In genomic region chrX:136138827-136139639, GRCm38 (mm10) we compare ENCODE assay signal across 8 mouse cellular contexts. TPM values are rescaled to one million over a fixed set of nuclear protein-coding genes. Genes with fewer than 3 reads are reported as not detected.
A peak's percentile ranks its signal among the peaks of the same experiment; 100 is the strongest.
DNase-seq lines count a peak whose midpoint lies in the region; ATAC-seq and TF ChIP-seq lines count a peak whose summit lies in the region.
"Not testable (repeated sequence)": the region's sequence is repeated elsewhere in the genome, so short reads cannot be mapped to it uniquely, and the experiment has no call there.

TSS of gene Bex4 (plus strand) at chrX:136138996.

- peak within 1 kb of the TSS; percentile 83 to 88 for H3K4me3 ChIP-seq in MEL (ENCODE audit: control insufficient read depth in 1 of 2, insufficient read depth in 1 of 2, low read depth in 2 of 2, low read length in 2 of 2)
- H3K4me3 ChIP-seq in forebrain, embryonic 15.5 days = peak within 1 kb of the TSS; percentile 42
- peak within 1 kb of the TSS; percentile 55 for H3K4me3 ChIP-seq in hindbrain, embryonic 10.5 days
- H3K4me3 ChIP-seq in kidney, postnatal 0 days (replicated peaks; ENCODE audit: low read depth, low read length) = peak within 1 kb of the TSS; percentile 16; the same call in 1 of the 2 replicates
- H3K4me3 ChIP-seq in limb, embryonic 10.5 days = peak within 1 kb of the TSS; percentile 49
- peak within 1 kb of the TSS; percentile 42 for H3K4me3 ChIP-seq in lung, embryonic 16.5 days (ENCODE audit: low read length)
- H3K4me3 ChIP-seq in neural tube, embryonic 12.5 days = peak within 1 kb of the TSS; percentile 41

- peaks cover 20 to 27% of the 10 kb centered on the region in 2 experiments for H3K4me1 ChIP-seq in MEL (ENCODE audit: control insufficient read depth in 1 of 2, insufficient read depth in 2 of 2, low read length in 2 of 2)
- not testable (repeated sequence) for H3K4me1 ChIP-seq in forebrain, embryonic 15.5 days; hindbrain, embryonic 10.5 days (replicated peaks); kidney, postnatal 0 days (replicated peaks; ENCODE audit: insufficient read depth, low read length); limb, embryonic 10.5 days; lung, embryonic 16.5 days (replicated peaks; ENCODE audit: control insufficient read depth, insufficient read depth, low read length); neural tube, embryonic 12.5 days

- not testable (repeated sequence) for TF ChIP-seq POLR2A in MEL (IDR thresholded peaks at IDR 0.05; ENCODE audit: control insufficient read depth in 1 of 2, insufficient read depth in 1 of 2, low read depth in 1 of 2, low read length in 2 of 2, poor library complexity in 1 of 2)

- DNase-seq in MEL (ENCODE audit: low read depth, low spot score); hindbrain, embryonic 10.5 days (ENCODE audit: low spot score); kidney, postnatal 0 days (ENCODE audit: low spot score); limb, embryonic 10.5 days (ENCODE audit: low spot score): not testable (repeated sequence)

- TF ChIP-seq CTCF in MEL (IDR thresholded peaks at IDR 0.05 in 2 of 3, conservative IDR thresholded peaks at IDR 0.05 in 1 of 3; ENCODE audit: control insufficient read depth in 1 of 3, insufficient read depth in 1 of 3, low read depth in 2 of 3, low read length in 3 of 3, poor library complexity in 1 of 3, severe bottlenecking in 1 of 3); kidney, postnatal 0 days (IDR thresholded peaks at IDR 0.05; ENCODE audit: low read depth): not testable (repeated sequence)

- WGBS in forebrain, embryonic 15.5 days = 51% methylated on average over 12 of the region's 64 CpGs
- 27% methylated on average over 21 of the region's 64 CpGs for WGBS in hindbrain, embryonic 10.5 days
- WGBS in kidney, postnatal 0 days = 29% methylated on average over 9 of the region's 64 CpGs
- WGBS in limb, embryonic 10.5 days = 20% methylated on average over 21 of the region's 64 CpGs
- 40% methylated on average over 1 of the region's 64 CpGs for WGBS in lung, embryonic 16.5 days
- WGBS in neural tube, embryonic 12.5 days = 37% methylated on average over 11 of the region's 64 CpGs

- not testable (repeated sequence) for TF ChIP-seq RAD21 in MEL (IDR thresholded peaks at IDR 0.05; ENCODE audit: low read depth, low read length)

- peaks cover 2 to 39% of the 10 kb centered on the region in 2 experiments; a peak in 3 of 4 replicates for H3K36me3 ChIP-seq in MEL (ENCODE audit: control insufficient read depth in 1 of 2, insufficient read depth in 2 of 2, low read length in 2 of 2)
- not testable (repeated sequence) for H3K36me3 ChIP-seq in forebrain, embryonic 15.5 days; hindbrain, embryonic 10.5 days; kidney, postnatal 0 days (ENCODE audit: insufficient read depth, low read length); limb, embryonic 10.5 days; lung, embryonic 16.5 days (ENCODE audit: control insufficient read depth, insufficient read depth, low read length); neural tube, embryonic 12.5 days

- peak within 1 kb of the TSS; percentile 42 for H3K4me2 ChIP-seq in forebrain, embryonic 15.5 days (replicated peaks)
- peak within 1 kb of the TSS; percentile 34 for H3K4me2 ChIP-seq in kidney, postnatal 0 days (ENCODE audit: low read length)
- H3K4me2 ChIP-seq in lung, embryonic 16.5 days (ENCODE audit: low read depth, low read length) = peak within 1 kb of the TSS; percentile 45
- peak within 1 kb of the TSS; percentile 55 for H3K4me2 ChIP-seq in neural tube, embryonic 12.5 days (replicated peaks)

- H3K27ac ChIP-seq in MEL (ENCODE audit: control insufficient read depth, low read depth, low read length) = peak within 1 kb of the TSS; percentile 59
- H3K27ac ChIP-seq in forebrain, embryonic 15.5 days (replicated peaks); kidney, postnatal 0 days; limb, embryonic 10.5 days; lung, embryonic 16.5 days (ENCODE audit: low read length); neural tube, embryonic 12.5 days: not testable (repeated sequence)
- peak within 1 kb of the TSS; percentile 64; the same call in 1 of the 2 replicates for H3K27ac ChIP-seq in hindbrain, embryonic 10.5 days

- peak within 1 kb of the TSS; percentile 72 for H3K9ac ChIP-seq in MEL (ENCODE audit: control insufficient read depth, low read depth, low read length, poor library complexity, severe bottlenecking)
- H3K9ac ChIP-seq in forebrain, embryonic 15.5 days (replicated peaks) = peak within 1 kb of the TSS; percentile 40
- H3K9ac ChIP-seq in kidney, postnatal 0 days (ENCODE audit: low read depth, low read length) = not testable (repeated sequence)
- 0 out of 2 replicates have a peak within 1 kb of the TSS, but pooled peaks have one; percentile 4 for H3K9ac ChIP-seq in lung, embryonic 16.5 days (ENCODE audit: low read length)
- 0 out of 2 replicates have a peak within 1 kb of the TSS, but pooled peaks have one; percentile 13 for H3K9ac ChIP-seq in neural tube, embryonic 12.5 days

- peak; percentile 79 for ATAC-seq in common myeloid progenitor, adult 5-6 weeks (replicated peaks; ENCODE audit: low read depth, poor library complexity, severe bottlenecking)
- peak; percentile 94 for ATAC-seq in forebrain, embryonic 15.5 days (replicated peaks)
- peak; percentile 86 for ATAC-seq in kidney, postnatal 0 days (replicated peaks; ENCODE audit: low FRiP score, low read depth)
- ATAC-seq in lung, embryonic 16.5 days (ENCODE audit: low read depth) = peak; percentile 87
- ATAC-seq in neural tube, embryonic 12.5 days (ENCODE audit: low FRiP score, low read depth) = peak; percentile 96

- H3K9me3 ChIP-seq in MEL (replicated peaks; ENCODE audit: insufficient read depth, low read length); forebrain, embryonic 15.5 days; hindbrain, embryonic 10.5 days; kidney, postnatal 0 days (replicated peaks; ENCODE audit: low read length); limb, embryonic 10.5 days (replicated peaks); lung, embryonic 16.5 days (ENCODE audit: control insufficient read depth, low read length); neural tube, embryonic 12.5 days: not testable (repeated sequence)

- not testable (repeated sequence) for TF ChIP-seq EP300 in MEL (IDR thresholded peaks at IDR 0.05; ENCODE audit: low read depth in 1 of 2, low read length in 2 of 2)

- not testable (repeated sequence) for H3K27me3 ChIP-seq in MEL (ENCODE audit: control insufficient read depth in 1 of 2, insufficient read depth in 2 of 2, low read length in 2 of 2); forebrain, embryonic 15.5 days; hindbrain, embryonic 10.5 days (ENCODE audit: insufficient read depth, poor library complexity, severe bottlenecking); kidney, postnatal 0 days (ENCODE audit: insufficient read depth, low read length); lung, embryonic 16.5 days (ENCODE audit: control insufficient read depth, insufficient read depth, low read depth, low read length); neural tube, embryonic 12.5 days (replicated peaks)
- H3K27me3 ChIP-seq in limb, embryonic 10.5 days (ENCODE audit: low read depth, poor library complexity, severe bottlenecking) = peaks cover 15% of the 10 kb centered on the region; the same call in 1 of the 2 replicates

- not testable (repeated sequence) for H3K79me2 ChIP-seq in MEL (ENCODE audit: control insufficient read depth, insufficient read depth, low read length, poor library complexity)

RNA-seq across cellular contexts. Expression of gene Bex4, which starts in this region (rescaled TPM):
- total RNA-seq in MEL (2012; rRNA removed) = 219 and 240 TPM in 2 replicates
- 100 to 1,000 TPM in 1 of 2 experiments, not detected in 1; 412 TPM for polyA plus RNA-seq in MEL (2012; ENCODE audit: insufficient read depth in 1 of 2, insufficient read length in 2 of 2, low read depth in 1 of 2, low replicate concordance in 2 of 2, missing spikeins in 1 of 2)
- total RNA-seq in common myeloid progenitor, adult 5-6 weeks (2017) = 25.8 and 39.1 TPM in 2 replicates
- polyA plus RNA-seq in forebrain, embryonic 15.5 days (2015; fragmentation: Nextera tagmentation; extraction: Ambion mirVana) = 138 and 141 TPM in 2 replicates
- 86.0 and 97.4 TPM in 2 replicates for polyA plus RNA-seq in hindbrain, embryonic 10.5 days (2016; fragmentation: Nextera tagmentation; extraction: Ambion mirVana)
- polyA plus RNA-seq in kidney, postnatal 0 days (2015; fragmentation: Nextera tagmentation; extraction: Ambion mirVana) = 59.2 and 59.8 TPM in 2 replicates
- polyA plus RNA-seq in limb, embryonic 10.5 days (2016; fragmentation: Nextera tagmentation; extraction: Ambion mirVana) = 67.9 and 81.2 TPM in 2 replicates
- polyA plus RNA-seq in lung, embryonic 16.5 days (2015; fragmentation: Nextera tagmentation; extraction: Ambion mirVana) = 165 and 173 TPM in 2 replicates
- 66.8 and 67.0 TPM in 2 replicates for polyA plus RNA-seq in neural tube, embryonic 12.5 days (2016; fragmentation: Nextera tagmentation; extraction: Ambion mirVana)

Comparison
In these comparisons a context has a peak if more than half of its experiments do, and no peak if none do; other contexts are left out.
1. H3K4me3 ChIP-seq: peak in every context shown above with its lines; median percentile 86 in MEL; 55 in hindbrain, embryonic 10.5 days; 49 in limb, embryonic 10.5 days; 42 in forebrain, embryonic 15.5 days; 42 in lung, embryonic 16.5 days; 41 in neural tube, embryonic 12.5 days; 16 in kidney, postnatal 0 days.